In genomic region chr5:36394840-36395515, GRCm38 (mm10) we compare ENCODE assay signal across 11 mouse cellular contexts. TPM values are rescaled to one million over a fixed set of nuclear protein-coding genes. Genes with fewer than 3 reads are reported as not detected.
A peak's percentile ranks its signal among the peaks of the same experiment; 100 is the strongest.
DNase-seq lines count a peak whose midpoint lies in the region; ATAC-seq and TF ChIP-seq lines count a peak whose summit lies in the region.
"Had no signal": no experiment of that assay in that cellular context is flagged by ENCODE, and none has a peak within 500 bp of the region (broad histone marks: within the 10 kb centered on the region; RNA-seq: fewer than 3 reads in every experiment).

No protein-coding gene starts in this region.

- peak; percentile 27 for ATAC-seq in hindbrain, postnatal 0 days

- peaks cover 55% of the 10 kb centered on the region for H3K79me2 ChIP-seq in myocyte (ENCODE audit: control insufficient read depth, insufficient read depth)

- DNase-seq in layer of hippocampus, postnatal 10 days (ENCODE audit: low spot score in 2 of 2), result peak; percentile 45 to 50
- no peak for DNase-seq in layer of hippocampus, postnatal 25 days (ENCODE audit: extremely low spot score in 1 of 2, low spot score in 1 of 2)
- peak; percentile 44 for DNase-seq in embryo, embryonic 10.5 days (ENCODE audit: low spot score)
- peak; percentile 63 for DNase-seq in hindbrain, postnatal 0 days (ENCODE audit: low spot score)
- no peak for DNase-seq in layer of hippocampus, adult 9-10 months (ENCODE audit: low spot score)
- no peak for DNase-seq in layer of hippocampus, adult 9-11 months
- DNase-seq in thymus, postnatal 4 days, result no peak
- DNase-seq: heart, postnatal 14 days had no signal

- WGBS in hindbrain, postnatal 0 days, result 26% methylated on average over 11 of the region's 11 CpGs

- 0 out of 2 replicates have a peak overlapping the region, but pooled peaks have one; percentile 4 for H3K4me3 ChIP-seq in hindbrain, postnatal 0 days (ENCODE audit: low read length)
- H3K4me3 ChIP-seq in myocyte, result no peak overlapping the region
- H3K4me3 ChIP-seq: erythroblast, embryonic 14.5 days had no signal

- TF ChIP-seq POLR2A in myocyte (IDR thresholded peaks at IDR 0.05; ENCODE audit: insufficient read length, low read depth), result no peak

- peaks cover 35% of the 10 kb centered on the region for H3K4me1 ChIP-seq in hindbrain, postnatal 0 days (ENCODE audit: insufficient read depth, low read length)

- no peaks in the 10 kb centered on the region for H3K36me3 ChIP-seq in hindbrain, postnatal 0 days (ENCODE audit: insufficient read depth, low read length)
- H3K36me3 ChIP-seq in myocyte (ENCODE audit: control insufficient read depth, insufficient read depth), result no peaks in the 10 kb centered on the region
- H3K36me3 ChIP-seq: G1E had no signal

- H3K9ac ChIP-seq in hindbrain, postnatal 0 days (replicated peaks; ENCODE audit: low read length), result no peak overlapping the region

- H3K4me2 ChIP-seq in hindbrain, postnatal 0 days (ENCODE audit: low read depth, low read length), result peak overlapping the region; percentile 100
- H3K4me2 ChIP-seq in myocyte (ENCODE audit: low read depth), result peak overlapping the region; percentile 86

- H3K27me3 ChIP-seq in hindbrain, postnatal 0 days (ENCODE audit: insufficient read depth, low read length), result no peaks in the 10 kb centered on the region
- no peaks in the 10 kb centered on the region for H3K27me3 ChIP-seq in myocyte (ENCODE audit: control insufficient read depth, insufficient read depth, insufficient read length)

- H3K27ac ChIP-seq in hindbrain, postnatal 0 days, result no peak overlapping the region

- no peak overlapping the region for H3ac ChIP-seq in myocyte (ENCODE audit: control insufficient read depth, insufficient read length)

- TF ChIP-seq CTCF in hindbrain, postnatal 0 days (IDR thresholded peaks at IDR 0.05; ENCODE audit: low read depth), result peak; percentile 55

- no peaks in the 10 kb centered on the region for H3K9me3 ChIP-seq in hindbrain, postnatal 0 days (ENCODE audit: low read length)
- H3K9me3 ChIP-seq: G1E had no signal

TF ChIP-seq in myocyte, 11 proteins besides CTCF, POLR2A, EP300 and RAD21:
- TF ChIP-seq MYOG (IDR thresholded peaks at IDR 0.05; ENCODE audit: control insufficient read depth in 1 of 3, insufficient read depth in 1 of 3, insufficient read length in 2 of 3, low read depth in 2 of 3) (no peak), REST (IDR thresholded peaks at IDR 0.05; ENCODE audit: insufficient read depth, insufficient read length) (no peak), MYOD1 (IDR thresholded peaks at IDR 0.05; ENCODE audit: control insufficient read depth in 1 of 3, insufficient read length in 2 of 3, low read depth in 2 of 3) (no peak), E2F4 (IDR thresholded peaks at IDR 0.05; ENCODE audit: insufficient read depth) (no peak), POLR2AphosphoS2 (IDR thresholded peaks at IDR 0.05; ENCODE audit: insufficient read length, low read depth) (no peak), MAX (IDR thresholded peaks at IDR 0.05; ENCODE audit: low read depth) (no peak), TCF12 (IDR thresholded peaks at IDR 0.05; ENCODE audit: insufficient read depth, poor library complexity, severe bottlenecking) (no peak), CEBPB (IDR thresholded peaks at IDR 0.05; ENCODE audit: insufficient read depth, poor library complexity, severe bottlenecking) (no peak), SRF (IDR thresholded peaks at IDR 0.05; ENCODE audit: control insufficient read depth, insufficient read length, low read depth) (no peak), TCF3 (IDR thresholded peaks at IDR 0.05; ENCODE audit: insufficient read length, low read depth) (no peak), USF1 (IDR thresholded peaks at IDR 0.05; ENCODE audit: low read depth) (no peak)

RNA-seq across cellular contexts. Expression of gene Sorcs2, which starts 3.0 kb away (rescaled TPM):
- 10 to 100 TPM; 56.9 to 60.9 TPM for total RNA-seq in layer of hippocampus, postnatal 10 days (2021)
- 10 to 100 TPM; 52.4 to 53.8 TPM for total RNA-seq in layer of hippocampus, postnatal 25 days (2021)
- total RNA-seq in hindbrain, postnatal 0 days (2014; rRNA removed), result 47.8 and 50.3 TPM in 2 replicates
- 11.5 and 12.4 TPM in 2 replicates for polyA plus RNA-seq in hindbrain, postnatal 0 days (2015; fragmentation: Nextera tagmentation; extraction: Ambion mirVana)
- polyA plus RNA-seq in myocyte (2012; fragmentation: generic; extraction: Trizol), result 58.2 TPM
- polyA plus RNA-seq: erythroblast, embryonic 14.5 days had no signal

Comparison
In these comparisons a context has a peak if more than half of its experiments do, and no peak if none do; other contexts are left out.
1. DNase-seq: peak in layer of hippocampus, postnatal 10 days (2 of 2), embryo, embryonic 10.5 days (single experiment) and hindbrain, postnatal 0 days (single experiment); none in layer of hippocampus, postnatal 25 days (0 of 2), layer of hippocampus, adult 9-10 months (single experiment), layer of hippocampus, adult 9-11 months (single experiment) and thymus, postnatal 4 days (single experiment).